Mouse (Mus musculus): ENCODE data around the gene Samd10. TPM values are rescaled to one million over a fixed set of nuclear protein-coding genes. Genes with fewer than 3 reads are reported as not detected.
A peak's percentile ranks its signal among the peaks of the same experiment; 100 is the strongest.

Samd10 gene
- total RNA-seq, 2 experiments from 2014 or later, result 0.08 TPM; not detected in 1

- ATAC-seq (replicated peaks; ENCODE audit: low FRiP score, poor library complexity, severe bottlenecking), result no peak
Observed at GRCm38 (mm10) chr2:181578790-181579618, 20.0 kb downstream of the Samd10 start.

- no peak for ATAC-seq (replicated peaks; ENCODE audit: low FRiP score, poor library complexity, severe bottlenecking)
Observed at GRCm38 (mm10) chr2:181577981-181578581, 20.9 kb downstream of the Samd10 start.

- ATAC-seq (replicated peaks; ENCODE audit: low FRiP score, poor library complexity, severe bottlenecking), result no peak
Observed at GRCm38 (mm10) chr2:181577126-181577525, 21.9 kb downstream of the Samd10 start.

- no peak for ATAC-seq (replicated peaks; ENCODE audit: low FRiP score, poor library complexity, severe bottlenecking)
Observed at GRCm38 (mm10) chr2:181576613-181577012, 22.4 kb downstream of the Samd10 start.

- no peak for ATAC-seq (replicated peaks; ENCODE audit: low FRiP score, poor library complexity, severe bottlenecking)
Observed at GRCm38 (mm10) chr2:181574921-181575545, 24.0 kb downstream of the Samd10 start.

GRCm38 (mm10) chr2:181573961-181574360 lies 25.1 kb downstream of the Samd10 start:
- no peak for ATAC-seq (replicated peaks; ENCODE audit: low FRiP score, poor library complexity, severe bottlenecking)

- no peak for ATAC-seq (replicated peaks; ENCODE audit: low FRiP score, poor library complexity, severe bottlenecking)
Observed at GRCm38 (mm10) chr2:181572921-181573920, 25.8 kb downstream of the Samd10 start.

GRCm38 (mm10) chr2:181571941-181572670 lies 26.9 kb downstream of the Samd10 start:
- ATAC-seq (replicated peaks; ENCODE audit: low FRiP score, poor library complexity, severe bottlenecking), result no peak

GRCm38 (mm10) chr2:181570921-181571595 lies 28.0 kb downstream of the Samd10 start:
- no peak for ATAC-seq (replicated peaks; ENCODE audit: low FRiP score, poor library complexity, severe bottlenecking)

- ATAC-seq (replicated peaks; ENCODE audit: low FRiP score, poor library complexity, severe bottlenecking), result no peak
Observed at GRCm38 (mm10) chr2:181570375-181570774, 28.6 kb downstream of the Samd10 start.

GRCm38 (mm10) chr2:181569856-181570255 lies 29.2 kb downstream of the Samd10 start:
- no peak for ATAC-seq (replicated peaks; ENCODE audit: low FRiP score, poor library complexity, severe bottlenecking)

- peak; percentile 83 for ATAC-seq (replicated peaks; ENCODE audit: low FRiP score, poor library complexity, severe bottlenecking)
Observed at GRCm38 (mm10) chr2:181568272-181569008, 30.6 kb downstream of the Samd10 start.

GRCm38 (mm10) chr2:181567338-181567737 lies 31.7 kb downstream of the Samd10 start:
- no peak for ATAC-seq (replicated peaks; ENCODE audit: low FRiP score, poor library complexity, severe bottlenecking)

GRCm38 (mm10) chr2:181553772-181554171 lies 45.2 kb downstream of the Samd10 start:
- ATAC-seq (replicated peaks; ENCODE audit: low FRiP score, poor library complexity, severe bottlenecking), result no peak

GRCm38 (mm10) chr2:181550233-181550632 lies 48.8 kb downstream of the Samd10 start:
- no peak for ATAC-seq (replicated peaks; ENCODE audit: low FRiP score, poor library complexity, severe bottlenecking)

- no peak for ATAC-seq (replicated peaks; ENCODE audit: low FRiP score, poor library complexity, severe bottlenecking)
Observed at GRCm38 (mm10) chr2:181548682-181549081, 50.3 kb downstream of the Samd10 start.

GRCm38 (mm10) chr2:181548227-181548626 lies 50.8 kb downstream of the Samd10 start:
- ATAC-seq (replicated peaks; ENCODE audit: low FRiP score, poor library complexity, severe bottlenecking), result no peak

- peak; percentile 55 for ATAC-seq (replicated peaks; ENCODE audit: low FRiP score, poor library complexity, severe bottlenecking)
Observed at GRCm38 (mm10) chr2:181546142-181546541, 52.9 kb downstream of the Samd10 start.
